Mouse (Mus musculus) embryo, embryonic 9.5 days (tissue): ENCODE results near the gene Acsf3.

ENCODE experiments used
- DNase-seq: peaks from one replicate; pipeline ENCODE4 v3.0.0-alpha.2; 2017; ENCODE audit errors: extremely low spot score

Acsf3 gene

GRCm38 (mm10) chr8:122810376-122810775 lies 35.1 kb downstream of the Acsf3 start:
- no peak for DNase-seq

DNA sequence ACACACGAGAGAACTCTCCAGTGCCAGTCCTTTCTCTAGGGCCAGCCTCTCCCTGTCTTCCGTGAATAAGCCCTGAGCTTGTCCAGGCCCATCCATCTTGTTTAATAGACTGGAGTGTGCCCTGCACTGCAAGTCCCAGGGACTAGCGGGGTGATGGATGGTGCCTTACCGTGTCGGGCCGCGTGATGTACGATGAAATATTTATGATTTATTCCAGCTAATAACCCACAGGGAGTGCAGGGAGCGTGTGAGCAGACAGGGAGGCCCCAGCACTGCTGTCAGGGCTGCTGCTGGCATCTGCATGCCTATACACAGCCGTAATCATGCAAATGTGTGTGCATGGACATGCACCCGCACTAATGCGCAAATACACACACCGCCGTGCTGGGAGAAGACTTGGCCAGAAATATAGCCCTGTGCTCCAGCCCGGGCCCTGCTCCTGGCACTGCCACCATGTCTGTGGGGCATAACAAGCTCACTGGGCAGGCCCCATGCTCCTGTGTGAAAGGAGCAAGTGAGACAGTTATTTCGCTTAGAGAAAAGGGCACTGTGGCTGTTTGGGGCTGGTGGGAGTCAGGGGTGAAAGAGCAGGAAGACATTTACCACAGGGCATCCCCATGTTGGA lies 36.7 kb downstream of the Acsf3 start:
- no peak for DNase-seq

- no peak for DNase-seq
Measured at GRCm38 (mm10) chr8:122812610-122813250, 37.4 kb downstream of the Acsf3 start.

DNA sequence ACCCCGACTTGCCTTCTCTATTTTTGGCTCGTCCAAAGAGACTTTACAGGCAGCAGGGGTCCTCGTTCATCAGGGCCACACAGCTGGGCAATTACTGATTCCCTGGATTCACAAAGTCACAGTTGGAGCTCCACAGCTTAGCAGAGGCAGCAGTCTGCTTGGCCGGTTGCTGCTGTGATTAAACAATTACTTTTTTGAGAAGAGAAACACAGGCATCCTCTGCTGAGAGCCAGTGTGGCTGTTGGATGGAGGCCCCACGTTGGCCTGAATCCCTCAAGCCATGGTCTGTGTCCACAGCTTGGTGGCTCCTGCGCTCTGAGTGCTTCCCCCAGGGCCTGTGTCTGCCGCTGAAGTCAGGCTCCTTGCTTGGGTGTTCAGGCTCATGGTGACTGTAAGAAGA lies 39.3 kb downstream of the Acsf3 start:
- no peak for DNase-seq

DNA sequence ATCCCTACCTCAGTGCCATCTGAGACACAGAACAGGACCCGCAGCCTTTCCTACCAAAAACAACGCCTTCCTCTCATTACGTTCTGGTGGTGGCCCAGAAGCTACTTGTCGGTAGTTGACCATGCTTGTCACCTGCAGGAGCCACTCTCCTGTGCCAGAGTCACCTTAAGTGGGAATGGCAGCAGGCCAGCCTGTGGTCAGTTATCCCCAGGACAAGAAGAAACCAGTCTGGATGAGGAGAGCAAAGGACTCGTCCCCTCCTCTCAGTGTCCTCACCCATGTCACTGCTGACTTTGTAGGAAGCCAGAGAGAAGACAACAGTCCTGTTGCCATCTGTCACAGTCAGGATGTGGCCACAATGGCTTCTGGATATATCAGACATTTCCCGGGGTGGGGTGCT lies 41.7 kb downstream of the Acsf3 start:
- DNase-seq, result no peak

GRCm38 (mm10) chr8:122817724-122818496 lies 42.6 kb downstream of the Acsf3 start:
- no peak for DNase-seq

- no peak for DNase-seq
Measured at GRCm38 (mm10) chr8:122819776-122820175, 44.5 kb downstream of the Acsf3 start.

- DNase-seq, result no peak
Measured at GRCm38 (mm10) chr8:122824571-122824970, 49.3 kb downstream of the Acsf3 start.

GRCm38 (mm10) chr8:122824986-122825385 lies 49.7 kb downstream of the Acsf3 start:
- no peak for DNase-seq

DNA sequence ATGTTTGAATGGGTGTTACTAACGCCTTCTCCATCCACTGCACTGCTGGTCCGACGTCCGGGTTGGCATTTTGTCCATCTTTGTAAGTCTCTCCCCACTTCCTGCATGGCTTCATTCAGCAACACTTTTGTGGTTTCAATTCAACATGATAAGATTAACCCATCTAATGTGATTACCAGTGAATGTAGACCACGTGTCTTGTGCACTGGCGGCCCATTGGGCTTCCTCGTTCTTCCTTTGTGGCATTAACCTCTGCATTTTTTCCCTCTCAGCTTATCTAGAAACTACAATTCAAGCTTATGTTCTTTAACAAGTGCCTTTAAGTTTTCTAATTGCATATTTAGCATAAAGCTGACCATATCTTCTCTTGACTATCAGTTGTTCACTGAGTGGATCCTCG lies 50.1 kb downstream of the Acsf3 start:
- no peak for DNase-seq

- no peak for DNase-seq
Measured at GRCm38 (mm10) chr8:122829396-122829795, 54.1 kb downstream of the Acsf3 start.

DNA sequence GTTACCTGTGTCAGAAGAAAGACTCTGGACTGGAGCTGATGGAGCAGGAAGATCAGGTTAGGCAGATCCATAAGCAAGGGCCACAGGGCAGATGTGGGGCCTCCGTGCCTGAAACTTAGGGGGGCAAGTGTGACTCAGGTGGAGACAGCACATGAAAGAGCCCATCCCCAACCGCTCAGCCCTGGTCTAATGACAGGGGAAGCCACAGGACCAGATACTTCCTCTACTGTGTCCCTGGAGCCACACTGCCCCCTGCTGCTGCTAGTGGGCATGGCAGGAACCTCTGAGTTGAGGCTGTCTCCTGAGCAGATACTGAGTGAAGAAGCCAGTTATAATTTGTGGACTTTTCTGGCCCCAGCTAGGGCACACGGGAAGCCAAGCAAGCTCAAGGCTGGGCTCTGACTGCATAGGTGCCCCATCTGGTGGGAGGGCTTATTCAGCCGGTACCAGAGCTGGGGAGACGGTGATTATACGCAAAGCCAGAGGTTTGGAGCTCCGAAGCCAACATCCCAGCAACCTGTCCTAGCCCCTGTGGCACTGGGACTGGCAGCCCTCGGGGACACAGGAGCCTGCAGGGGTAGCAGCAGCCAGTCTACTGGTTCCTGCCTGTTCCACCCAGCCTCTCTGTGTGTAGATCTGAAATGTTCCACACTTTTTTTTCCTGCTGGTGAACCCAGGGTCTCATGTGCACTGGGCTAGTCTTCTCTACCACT lies 55.2 kb downstream of the Acsf3 start:
- DNase-seq, result peak; percentile 91

- no peak for DNase-seq
Measured at GRCm38 (mm10) chr8:122834416-122834815, 59.1 kb downstream of the Acsf3 start.

DNA sequence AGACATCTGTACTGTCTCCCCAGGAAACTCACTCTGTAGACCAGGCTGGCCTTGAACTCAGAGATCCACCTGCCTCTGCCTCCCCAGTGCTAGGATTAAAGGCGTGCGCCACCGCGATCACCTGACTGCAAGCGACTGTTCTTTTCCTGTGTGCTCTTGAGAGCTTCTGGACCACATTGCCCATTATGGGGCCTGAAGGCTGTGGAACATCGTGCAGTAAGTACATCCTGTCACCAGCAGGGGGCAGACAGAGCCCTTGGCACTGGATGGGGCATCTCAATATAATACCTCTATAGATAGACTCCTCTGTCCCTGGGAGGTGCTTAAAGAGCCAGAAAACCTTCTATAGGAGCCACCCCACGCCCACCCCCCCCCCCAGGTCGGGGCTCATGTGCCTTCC lies 59.7 kb downstream of the Acsf3 start:
- DNase-seq, result peak; percentile 74

GRCm38 (mm10) chr8:122836199-122836598 lies 60.9 kb downstream of the Acsf3 start:
- no peak for DNase-seq

DNA sequence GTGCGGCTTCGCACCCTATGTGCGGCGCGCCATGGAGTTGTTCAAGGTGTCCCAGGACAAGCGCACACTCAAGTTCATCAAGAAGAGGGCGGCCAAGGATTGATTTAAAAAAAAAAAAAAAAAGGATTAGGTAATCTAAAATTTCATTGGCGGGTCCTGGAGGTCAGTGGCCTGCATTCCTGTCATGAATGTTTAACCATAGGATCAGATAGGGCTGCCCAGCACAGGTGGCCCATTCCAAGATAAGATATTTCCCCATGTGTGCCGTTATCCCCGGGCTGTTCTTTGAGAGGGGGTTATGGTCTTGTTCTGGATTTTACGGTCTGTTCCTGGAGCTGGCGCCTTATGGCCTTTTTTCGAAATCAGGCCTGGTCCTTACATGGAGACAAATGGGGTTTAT lies 61.4 kb downstream of the Acsf3 start:
- no peak for DNase-seq

DNA sequence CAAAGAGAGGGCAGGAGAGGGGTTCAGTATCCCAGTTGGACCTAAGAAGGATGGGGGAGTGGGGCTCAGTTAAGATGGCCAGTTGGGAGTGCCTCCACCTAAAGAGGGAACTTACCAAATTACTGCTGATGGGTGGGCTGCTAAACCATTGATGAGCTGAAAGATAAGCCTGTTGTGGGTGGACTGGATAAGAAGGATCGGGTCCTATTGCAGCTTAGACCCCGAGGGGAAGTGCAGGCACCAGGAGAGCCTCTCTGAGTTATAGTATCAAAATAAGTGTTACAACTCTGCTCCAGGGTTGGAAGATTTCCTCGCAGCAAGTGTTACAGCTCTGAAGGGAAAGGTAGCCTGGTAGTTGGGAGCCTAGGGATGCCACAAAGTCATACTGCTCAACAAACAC lies 68.9 kb downstream of the Acsf3 start:
- no peak for DNase-seq

GRCm38 (mm10) chr8:122845662-122846061 lies 70.4 kb downstream of the Acsf3 start:
- no peak for DNase-seq

DNA sequence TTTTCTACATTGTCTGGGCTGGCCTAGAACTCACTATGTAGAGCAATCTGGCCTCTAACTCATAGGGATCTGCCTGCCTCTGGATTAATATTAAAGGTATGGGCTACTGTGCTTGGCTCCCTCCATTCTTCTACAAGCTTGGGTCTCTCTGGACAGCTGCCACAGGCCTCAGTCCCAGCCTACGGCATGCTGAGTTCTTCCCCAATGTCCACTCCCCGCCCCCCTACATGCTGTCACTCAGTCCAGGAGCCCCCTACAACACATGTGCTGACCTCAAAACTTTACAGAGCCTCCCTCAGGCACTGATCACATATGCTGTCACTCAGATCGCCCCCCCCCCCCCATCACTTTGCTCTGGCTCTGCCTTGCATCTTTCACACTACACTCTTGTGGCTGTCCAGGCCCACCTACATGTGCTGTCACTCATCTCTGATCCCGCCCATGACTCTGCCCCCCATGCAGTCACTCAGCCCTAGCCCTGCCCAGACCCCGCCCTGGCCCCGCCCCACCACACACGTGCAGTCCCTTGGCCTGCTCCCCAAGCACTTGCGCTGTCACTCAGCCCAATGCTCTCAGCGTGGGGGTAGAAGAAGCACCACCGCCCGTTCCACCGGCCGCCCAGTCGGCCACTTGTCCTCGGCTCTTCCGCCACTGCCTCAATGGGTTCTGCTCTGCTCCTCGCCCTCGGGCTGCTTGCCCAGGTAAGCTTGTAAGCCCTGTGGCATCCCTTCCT lies 72.7 kb downstream of the Acsf3 start, which contains the start of gene Cdh15:
Cdh15 (plus strand) TSS at position 138 of the 733 bp plus-strand sequence.
- peak; percentile 79 for DNase-seq

GRCm38 (mm10) chr8:122849152-122849910 lies 74.0 kb downstream of the Acsf3 start:
- DNase-seq, result no peak
